17 mouse cellular contexts compared by ENCODE assay signal in the genomic region with DNA sequence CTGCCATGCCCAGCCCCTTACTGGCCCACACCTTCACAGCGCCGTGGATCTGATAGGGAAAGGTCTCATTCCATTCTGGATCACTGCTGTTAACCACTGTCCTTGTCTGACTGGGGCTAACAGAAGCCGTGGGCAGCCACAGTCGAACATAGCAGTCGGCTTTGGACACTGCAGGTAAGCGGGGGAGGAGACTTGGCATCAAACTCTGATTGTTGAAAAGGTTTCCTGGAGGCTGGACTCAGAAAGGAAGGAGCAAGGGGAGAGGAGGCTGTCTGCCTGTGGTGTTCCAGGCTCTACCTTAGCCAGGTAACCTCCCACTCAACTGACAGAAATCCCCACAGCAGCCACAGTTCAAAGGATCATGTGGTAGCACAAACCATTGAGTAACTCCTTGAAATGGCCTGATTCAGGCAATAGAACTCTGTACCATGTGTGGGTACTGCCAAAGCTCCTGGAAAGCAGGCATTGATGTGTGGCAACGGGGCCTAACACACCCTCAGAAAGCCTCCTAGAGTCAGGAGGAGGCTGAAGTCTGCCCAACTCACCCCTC. TPM values are rescaled to one million over a fixed set of nuclear protein-coding genes. Genes with fewer than 3 reads are reported as not detected.
"Had no signal": no experiment of that assay in that cellular context is flagged by ENCODE, and none has a peak within 500 bp of the region (broad histone marks: within the 10 kb centered on the region; RNA-seq: fewer than 3 reads in every experiment).

No protein-coding gene starts in this region.

- H3K9me3 ChIP-seq: limb, embryonic 13.5 days; liver, embryonic 15.5 days; neural tube, embryonic 15.5 days had no signal

- H3K27me3 ChIP-seq: limb, embryonic 13.5 days; liver, embryonic 15.5 days; neural tube, embryonic 15.5 days had no signal

- DNase-seq: kidney, adult 11 months; kidney, adult 9 months; left cerebral cortex, postnatal 4 days; midbrain, embryonic 14.5 days; right cerebral cortex, adult 18-20 months; right cerebral cortex, postnatal 25 days; thymus, postnatal 4 days had no signal

- H3K4me1 ChIP-seq: limb, embryonic 13.5 days; liver, embryonic 15.5 days; neural tube, embryonic 15.5 days had no signal

- ATAC-seq: hindbrain, embryonic 16.5 days had no signal

- H3K4me3 ChIP-seq: limb, embryonic 13.5 days; liver, embryonic 15.5 days; myocyte; neural tube, embryonic 15.5 days had no signal

- H3K9ac ChIP-seq: limb, embryonic 13.5 days; liver, embryonic 15.5 days; neural tube, embryonic 15.5 days had no signal

- H3K4me2 ChIP-seq: limb, embryonic 13.5 days; liver, embryonic 11.5 days; liver, embryonic 15.5 days; neural tube, embryonic 15.5 days had no signal

- H3K27ac ChIP-seq: kidney, postnatal 0 days; limb, embryonic 13.5 days; liver, embryonic 15.5 days; neural tube, embryonic 15.5 days had no signal

RNA-seq across cellular contexts. Expression of gene Pla2g4f, which starts 1.6 kb away (rescaled TPM):
- polyA plus RNA-seq: hindbrain, embryonic 16.5 days; liver, embryonic 15.5 days; midbrain, embryonic 14.5 days; neural tube, embryonic 11.5 days had no signal

RNA-seq across cellular contexts. Expression of gene Pla2g4d, which starts 23.4 kb away (rescaled TPM):
- polyA plus RNA-seq: liver, embryonic 11.5 days; liver, embryonic 15.5 days; lung, embryonic 16.5 days; midbrain, embryonic 14.5 days; myocyte; neural tube, embryonic 11.5 days; small intestine, adult 2 months had no signal
